Mouse (Mus musculus) retina, embryonic 14.5 days (tissue): ENCODE results near the gene Wdr64.

Source experiments
- DNase-seq: peaks from one replicate; pipeline ENCODE4 v3.0.0-alpha.2; 2015; ENCODE audit warnings: low spot score

Gene Wdr64

GRCm38 (mm10) chr1:175725771-175726170 is 27.4 kb downstream of the Wdr64 start:
- no peak for DNase-seq

DNA sequence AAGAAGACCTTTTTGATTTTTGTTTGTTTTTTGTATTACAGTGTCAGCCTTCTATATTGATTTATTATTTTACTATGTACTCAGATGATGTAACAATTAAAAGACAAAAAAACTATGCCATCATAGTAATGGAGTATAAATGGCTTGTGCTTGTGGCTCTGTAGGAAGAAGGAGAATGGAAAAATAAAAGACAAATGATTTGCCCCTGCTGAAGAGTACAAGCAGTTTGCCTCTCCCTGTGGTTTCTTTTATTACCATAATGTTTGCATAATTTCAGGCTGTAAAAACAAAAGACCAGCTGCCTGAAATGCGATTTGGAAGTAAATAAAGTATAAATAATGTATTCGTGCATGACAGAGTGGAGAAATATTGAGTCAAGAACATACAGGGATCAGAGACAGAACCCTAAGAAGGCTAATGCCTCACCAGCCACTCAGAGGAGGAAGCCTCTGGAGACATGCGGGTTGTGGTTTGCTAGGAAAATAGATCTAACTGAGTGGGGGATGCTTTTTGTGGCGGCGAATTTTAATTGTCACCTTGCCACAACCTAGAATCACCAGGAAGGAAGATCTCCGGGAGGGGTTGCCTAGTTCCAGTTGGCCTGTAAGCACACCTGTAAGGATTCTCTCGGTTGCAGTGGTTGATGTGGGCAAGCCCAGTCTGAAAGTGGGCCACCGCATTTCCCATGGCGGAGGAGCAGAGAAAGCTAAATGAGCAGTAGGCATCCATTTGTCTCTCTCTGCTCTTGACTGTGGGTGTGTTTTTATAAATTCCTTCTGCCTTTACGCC is 56.4 kb downstream of the Wdr64 start:
- DNase-seq = no peak

DNA sequence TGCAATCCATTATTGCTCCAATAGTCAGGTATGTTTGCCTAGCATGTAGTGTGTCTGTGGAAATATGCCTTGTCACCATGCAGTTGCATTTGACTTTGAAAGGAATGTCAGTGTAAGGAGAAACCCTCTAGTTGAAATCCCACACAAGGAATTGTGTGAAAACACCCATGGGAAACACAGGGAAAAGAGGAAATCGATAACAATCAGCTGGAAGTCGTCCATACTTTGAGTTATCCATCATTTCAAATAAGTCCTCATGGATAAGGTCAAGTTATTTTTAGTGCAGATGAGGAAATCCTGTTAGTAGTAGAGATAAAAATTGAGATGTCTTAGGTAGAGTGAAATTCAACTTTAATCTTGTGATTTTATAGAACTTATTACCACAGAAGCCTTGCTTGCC is 96.3 kb downstream of the Wdr64 start:
- no peak for DNase-seq

DNA sequence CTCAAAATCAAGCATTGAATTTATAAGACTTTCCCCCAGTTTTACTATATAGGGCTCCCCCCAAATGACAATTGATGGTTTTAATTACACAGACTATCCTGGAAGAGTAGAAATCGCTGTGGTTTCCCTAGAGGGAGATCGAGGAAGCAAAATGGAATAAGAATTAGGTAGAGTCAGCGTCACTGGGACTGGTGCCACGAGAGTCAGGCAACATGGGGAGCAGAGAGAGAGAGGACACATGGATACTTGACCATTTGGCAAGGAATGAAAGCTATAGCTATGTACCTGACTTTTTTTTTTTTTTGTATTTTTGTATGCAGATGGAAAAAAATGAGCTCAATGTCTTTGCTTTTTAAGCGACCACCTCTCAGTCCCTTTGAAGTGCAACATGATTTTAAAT is 110.0 kb downstream of the Wdr64 start:
- no peak for DNase-seq

DNA sequence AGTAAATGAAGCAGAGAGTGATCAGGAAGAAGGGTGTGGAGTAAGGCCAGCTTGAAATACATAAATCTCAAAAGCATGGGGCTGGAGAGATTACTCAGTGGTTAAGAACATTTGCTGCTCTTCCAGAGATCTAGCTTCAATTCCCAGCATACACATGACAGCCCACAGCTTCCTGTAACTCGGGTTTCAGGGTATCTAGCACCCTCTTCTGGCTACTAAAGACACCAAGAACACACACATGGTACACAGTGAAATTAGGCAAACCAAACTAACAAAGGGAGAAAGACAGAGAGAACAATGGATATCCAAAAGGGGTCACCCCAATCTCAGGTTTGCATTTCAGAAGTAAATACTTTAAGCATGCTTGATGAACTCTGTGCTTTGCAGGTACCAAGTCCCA is 113.2 kb downstream of the Wdr64 start:
- DNase-seq = no peak

- no peak for DNase-seq
These were observed 125.5 kb downstream of the Wdr64 start for GRCm38 (mm10) chr1:175823815-175824438.

GRCm38 (mm10) chr1:175828539-175828938 is 130.1 kb downstream of the Wdr64 start:
- no peak for DNase-seq

DNA sequence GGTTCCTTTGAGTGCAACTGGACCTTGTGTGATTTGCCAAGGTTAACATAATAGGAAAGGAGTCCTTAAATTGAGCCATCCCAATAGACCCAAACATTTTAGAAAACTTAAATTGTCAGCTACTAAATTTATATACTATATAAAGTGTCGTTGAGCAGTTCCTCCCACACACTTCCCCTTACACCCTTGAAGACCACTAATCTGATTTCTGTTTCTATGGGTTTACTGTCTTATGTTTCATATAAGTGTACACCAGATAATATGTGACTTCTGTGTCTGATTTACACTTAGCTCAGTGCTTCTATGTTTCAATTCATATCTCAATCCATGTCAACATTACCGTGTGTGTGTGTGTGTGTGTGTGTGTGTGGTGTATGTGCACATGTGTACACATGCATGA is 130.8 kb downstream of the Wdr64 start:
- no peak for DNase-seq

GRCm38 (mm10) chr1:175855515-175855914 is 157.1 kb downstream of the Wdr64 start:
- no peak for DNase-seq
